Mouse (Mus musculus) liver, adult 2 months (tissue): ENCODE data around the gene Smad5. TPM values are rescaled to one million over a fixed set of nuclear protein-coding genes. Genes with fewer than 3 reads are reported as not detected.
A peak's percentile ranks its signal among the peaks of the same experiment; 100 is the strongest.

ENCODE experiments used
- DNase-seq: peaks from one replicate; pipeline ENCODE4 v3.0.0-alpha.2; 2011; ENCODE audit warnings: low read depth, low spot score; ENCODE audit errors: extremely low read depth
- H3K27ac ChIP-seq: fragments of 200-500 bp; replicated peaks from 2 replicates; pipeline ENCODE4 v1.5.1; 2012; ENCODE audit warnings: low read depth, mild to moderate bottlenecking, control low read depth, inconsistent platforms, low read length; ENCODE audit not compliant: insufficient read depth
- H3K27me3 ChIP-seq: fragments of 200-500 bp; 2 replicates; pipeline ENCODE4 v1.6.1; 2012; ENCODE audit warnings: mild to moderate bottlenecking, moderate library complexity, low read length, inconsistent platforms; ENCODE audit not compliant: control insufficient read depth, insufficient read depth
- H3K36me3 ChIP-seq: fragments of 200-500 bp; 2 replicates; pipeline ENCODE4 v1.6.1; 2012; ENCODE audit warnings: low read length, inconsistent platforms; ENCODE audit not compliant: control insufficient read depth, insufficient read depth
- H3K4me1 ChIP-seq: fragments of 200-500 bp; 2 replicates; pipeline ENCODE4 v1.6.1; 2011; ENCODE audit warnings: low read length; ENCODE audit not compliant: control insufficient read depth, insufficient read depth
- H3K4me3 ChIP-seq: fragments of 200-500 bp; 2 replicates; pipeline ENCODE4 v1.5.1; 2011; ENCODE audit warnings: low read depth, mild to moderate bottlenecking, control low read depth, low read length, moderate library complexity; ENCODE audit not compliant: insufficient read depth
- H3K79me2 ChIP-seq: fragments of 200-500 bp; 2 replicates; pipeline ENCODE4 v1.6.1; 2012; ENCODE audit warnings: inconsistent platforms, mild to moderate bottlenecking, low read length, moderate library complexity; ENCODE audit not compliant: control insufficient read depth, insufficient read depth
- H3K9ac ChIP-seq: fragments of 200-500 bp; 2 replicates; pipeline ENCODE4 v1.6.1; 2012; ENCODE audit warnings: low read depth, mild to moderate bottlenecking, control low read depth, inconsistent platforms, low read length
- CTCF ChIP-seq: fragments of 200-500 bp; IDR thresholded peaks from 2 replicates; pipeline ENCODE4 v1.5.1; 2011; ENCODE audit warnings: low read depth, low read length, control low read depth
- POLR2A ChIP-seq: fragments of 200-500 bp; IDR thresholded peaks from 2 replicates; pipeline ENCODE4 v1.6.1; 2011; ENCODE audit warnings: low read length, control low read depth; ENCODE audit not compliant: insufficient read depth; ENCODE audit errors: extremely low read depth
- WGBS: fragments of 180-500 bp; shearing (Covaris S2); methylation state at CpG from one replicate; pipeline ENCODE4 v1.1.7; 2018; 5-methylcytosine and 5-hydroxymethylcytosine counted together
- polyA plus RNA-seq: library from polyadenylated mRNA; depleted of rRNA; stranded (reverse); fragments of >200 nt; gene quantifications from 2 replicates; pipeline ENCODE4 v1.2.3, GENCODE M21; 2012
- total RNA-seq: library from RNA; depleted of rRNA; stranded (reverse); fragments of >200 nt; gene quantifications from 2 replicates; pipeline ENCODE4 v1.2.3, GENCODE M21; 2014

Smad5 gene
- total and polyA plus RNA-seq, 2 experiments = 10.0 to 13.1 TPM

DNA sequence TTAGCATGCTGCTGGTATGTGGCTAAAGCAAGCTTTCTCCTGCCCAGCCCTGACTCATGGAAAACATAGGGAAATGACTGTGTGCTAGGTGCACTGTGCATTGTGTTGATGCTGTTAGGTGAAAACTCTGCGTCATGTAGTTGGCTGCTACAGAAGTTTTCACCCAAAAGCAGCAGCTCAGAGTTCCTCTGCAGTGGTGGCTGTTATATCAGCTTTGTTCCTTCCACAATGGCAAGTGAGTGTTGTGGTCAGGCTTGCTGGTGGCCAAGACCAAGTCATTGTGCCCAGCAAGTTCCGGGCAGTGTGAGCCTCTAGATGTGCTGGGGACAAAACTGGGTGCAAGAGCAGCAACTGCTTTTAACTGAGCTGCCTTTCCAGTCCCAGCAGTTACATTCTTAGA lies 9.4 kb downstream of the Smad5 start:
- DNase-seq = no peak
- peaks cover 20% of the 10 kb centered on the region; the same call in 1 of the 2 replicates for H3K79me2 ChIP-seq
- H3K36me3 ChIP-seq = no peaks in the 10 kb centered on the region
- H3K27ac ChIP-seq = no peak overlapping the region
- no peak overlapping the region for H3K4me3 ChIP-seq
- whole genome bisulfite sequencing = 95% methylated on average over 2 of the region's 2 CpGs
- TF ChIP-seq POLR2A (no peak), CTCF (no peak)
- no peaks in the 10 kb centered on the region for H3K27me3 ChIP-seq
- no peak overlapping the region for H3K9ac ChIP-seq
- H3K4me1 ChIP-seq = peaks cover 13% of the 10 kb centered on the region

DNA sequence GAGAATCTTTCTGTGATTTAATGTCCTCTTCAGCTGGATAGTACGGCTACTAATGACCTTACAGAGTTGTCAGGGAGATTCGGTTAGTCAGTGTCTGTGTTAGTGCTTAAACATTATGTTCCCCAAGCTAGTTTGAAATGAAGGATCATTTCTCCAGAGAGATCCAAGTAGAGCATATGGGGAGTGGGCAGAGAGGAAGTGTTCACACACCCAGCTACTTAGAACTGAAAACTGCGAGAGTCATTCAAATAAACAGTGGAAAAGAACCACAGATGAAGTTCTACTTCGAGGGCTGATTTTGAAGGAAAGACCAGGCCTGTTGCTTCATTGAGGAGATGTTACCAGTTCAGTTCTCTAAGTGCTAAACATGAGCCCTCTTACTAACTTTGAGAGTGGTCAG lies 23.7 kb downstream of the Smad5 start:
- TF ChIP-seq CTCF (no peak), POLR2A (no peak)
- WGBS = 90% methylated on average over 4 of the region's 4 CpGs
- H3K79me2 ChIP-seq = peaks cover 8% of the 10 kb centered on the region; the same call in 1 of the 2 replicates

GRCm38 (mm10) chr13:56729046-56729445 lies 26.2 kb downstream of the Smad5 start:
- H3K27me3 ChIP-seq = no peaks in the 10 kb centered on the region
- DNase-seq = no peak
- no peak overlapping the region for H3K4me3 ChIP-seq
- TF ChIP-seq POLR2A (no peak), CTCF (no peak)
- H3K9ac ChIP-seq = no peak overlapping the region
- H3K27ac ChIP-seq = no peak overlapping the region
- no peaks in the 10 kb centered on the region; the same call in 1 of the 2 replicates for H3K4me1 ChIP-seq
- H3K79me2 ChIP-seq = peaks cover 3% of the 10 kb centered on the region; the same call in 1 of the 2 replicates
- H3K36me3 ChIP-seq = peaks cover 62% of the 10 kb centered on the region
- 88% methylated on average over 7 of the region's 7 CpGs for WGBS

More for the DNA sequence above, 23.7 kb downstream of the Smad5 start:
- Histone ChIP-seq H3K4me1 (no peaks in the 10 kb centered on the region), H3K9ac (no peak overlapping the region), H3K27me3 (no peaks in the 10 kb centered on the region), H3K27ac (no peak overlapping the region), H3K4me3 (no peak overlapping the region), H3K36me3 (peaks cover 56% of the 10 kb centered on the region)
- DNase-seq = no peak

GRCm38 (mm10) chr13:56734617-56735016 lies 31.8 kb downstream of the Smad5 start:
- Histone ChIP-seq H3K27me3 (no peaks in the 10 kb centered on the region), H3K36me3 (peaks cover 64% of the 10 kb centered on the region), H3K9ac (no peak overlapping the region), H3K4me1 (peaks cover 2% of the 10 kb centered on the region; the same call in 1 of the 2 replicates), H3K79me2 (no peaks in the 10 kb centered on the region), H3K4me3 (no peak overlapping the region), H3K27ac (no peak overlapping the region)
- TF ChIP-seq POLR2A (no peak), CTCF (no peak)
- 91% methylated on average over 4 of the region's 4 CpGs for WGBS
- no peak for DNase-seq

DNA sequence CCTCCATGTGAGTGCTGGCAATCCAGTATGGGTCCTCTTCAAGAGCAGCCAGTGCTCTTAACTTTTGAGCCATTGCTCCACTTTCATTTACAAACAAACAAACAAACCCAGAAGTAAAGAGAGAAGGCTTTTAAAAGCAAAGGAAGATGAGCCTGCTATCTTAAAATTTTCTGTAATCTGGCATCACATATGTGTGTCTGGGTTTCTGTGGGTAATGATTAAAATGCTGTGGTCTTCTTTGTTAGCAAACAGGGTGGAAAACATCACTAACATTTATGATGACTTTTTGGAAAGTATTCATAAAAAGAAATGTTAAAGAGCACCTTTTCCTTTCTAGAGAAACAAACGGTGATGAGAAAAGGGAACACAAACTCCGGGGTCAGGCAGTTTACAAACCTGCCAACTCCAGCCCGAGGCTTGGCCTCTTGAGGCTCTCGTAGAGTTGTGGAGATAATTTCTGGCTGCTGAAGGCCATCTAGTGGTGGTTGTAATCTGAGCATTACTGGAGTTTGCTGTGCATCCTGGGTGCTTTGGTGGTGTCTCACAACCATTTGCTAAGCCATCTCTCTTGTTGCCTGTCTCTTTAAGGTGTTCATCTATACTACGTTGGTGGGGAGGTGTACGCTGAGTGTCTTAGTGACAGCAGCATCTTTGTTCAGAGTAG lies 32.5 kb downstream of the Smad5 start:
- TF ChIP-seq CTCF = peak; percentile 34; the same call in 1 of the 2 replicates
- no peak for TF ChIP-seq POLR2A
- peaks cover 62% of the 10 kb centered on the region for H3K36me3 ChIP-seq
- no peak overlapping the region for H3K9ac ChIP-seq
- WGBS = 40% methylated on average over 6 of the region's 6 CpGs
- H3K27ac ChIP-seq = no peak overlapping the region
- no peaks in the 10 kb centered on the region for H3K79me2 ChIP-seq
- peaks cover 2% of the 10 kb centered on the region; the same call in 1 of the 2 replicates for H3K4me1 ChIP-seq
- H3K27me3 ChIP-seq = no peaks in the 10 kb centered on the region
- peak; percentile 38 for DNase-seq
- H3K4me3 ChIP-seq = no peak overlapping the region

DNA sequence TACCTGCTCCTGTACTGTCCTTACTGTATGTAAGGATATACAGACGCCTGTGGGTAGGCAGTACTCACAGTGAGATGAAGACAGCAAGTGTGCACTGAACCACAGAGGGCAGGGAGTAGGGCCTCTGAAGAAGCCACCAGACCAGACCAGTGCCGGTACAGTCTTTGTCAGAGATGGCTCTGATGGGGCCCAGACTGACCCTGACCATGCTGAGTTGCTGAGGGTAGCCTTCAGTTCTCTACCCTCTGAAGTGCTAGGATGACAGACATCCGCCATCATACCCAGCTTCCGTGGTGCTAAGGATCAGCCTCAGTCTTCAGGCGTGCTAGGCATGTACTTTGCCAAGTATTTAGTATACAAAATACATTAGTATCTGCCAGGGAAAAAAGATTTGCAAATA lies 36.7 kb downstream of the Smad5 start:
- TF ChIP-seq CTCF (no peak), POLR2A (no peak)
- Histone ChIP-seq H3K4me3 (no peak overlapping the region), H3K9ac (no peak overlapping the region), H3K4me1 (peaks cover 2% of the 10 kb centered on the region; the same call in 1 of the 2 replicates), H3K79me2 (no peaks in the 10 kb centered on the region), H3K27me3 (no peaks in the 10 kb centered on the region), H3K27ac (no peak overlapping the region), H3K36me3 (peaks cover 40% of the 10 kb centered on the region)
- DNase-seq = no peak
- WGBS = 94% methylated on average over 5 of the region's 5 CpGs
